Mouse (Mus musculus) kidney, embryonic 15.5 days (tissue): ENCODE measurements at regions not wholly inside any gene's neighbourhood (a gene's known extent, or its start where the extent isn't known, plus 50 kb on each side); places are given as distances from the start of the nearest gene placed in this dataset.
A peak's percentile ranks its signal among the peaks of the same experiment; 100 is the strongest.

Experiments used
- ATAC-seq: fragments of 200-750 bp; cut with Nextera tagmentation; replicated peaks from 2 replicates; pipeline ENCODE4 v1.8.0; 2017; ENCODE audit warnings: moderate TSS enrichment; ENCODE audit not compliant: low FRiP score
- H3K27ac ChIP-seq: fragments of 300-500 bp; sonication (generic); 2 replicates; pipeline ENCODE4 v1.5.1; 2015; ENCODE audit warnings: mild to moderate bottlenecking, inconsistent platforms
- H3K27me3 ChIP-seq: fragments of 300-500 bp; sonication (generic); 2 replicates; pipeline ENCODE4 v1.6.1; 2015; ENCODE audit warnings: inconsistent platforms
- H3K36me3 ChIP-seq: fragments of 300-500 bp; sonication (generic); 2 replicates; pipeline ENCODE4 v1.6.1; 2015; ENCODE audit warnings: inconsistent platforms
- H3K4me1 ChIP-seq: fragments of 300-500 bp; sonication (generic); 2 replicates; pipeline ENCODE4 v1.6.1; 2015; ENCODE audit warnings: inconsistent platforms
- H3K4me2 ChIP-seq: fragments of 300-500 bp; sonication (generic); 2 replicates; pipeline ENCODE4 v1.6.1; 2015; ENCODE audit warnings: moderate library complexity, mild to moderate bottlenecking, inconsistent platforms
- H3K4me3 ChIP-seq: fragments of 300-500 bp; sonication (generic); replicated peaks from 2 replicates; pipeline ENCODE4 v1.5.1; 2015; ENCODE audit warnings: mild to moderate bottlenecking, inconsistent platforms
- H3K9ac ChIP-seq: fragments of 300-500 bp; sonication (generic); 2 replicates; pipeline ENCODE4 v1.6.1; 2015; ENCODE audit warnings: mild to moderate bottlenecking, inconsistent platforms
- H3K9me3 ChIP-seq: fragments of 300-500 bp; sonication (generic); replicated peaks from 2 replicates; pipeline ENCODE4 v1.6.1; 2016; ENCODE audit warnings: inconsistent platforms
- WGBS: fragments of 180-500 bp; shearing (Covaris S2); methylation state at CpG from one replicate; pipeline ENCODE4 v1.1.7; 2015; ENCODE audit warnings: mixed read lengths; 5-methylcytosine and 5-hydroxymethylcytosine counted together

DNA sequence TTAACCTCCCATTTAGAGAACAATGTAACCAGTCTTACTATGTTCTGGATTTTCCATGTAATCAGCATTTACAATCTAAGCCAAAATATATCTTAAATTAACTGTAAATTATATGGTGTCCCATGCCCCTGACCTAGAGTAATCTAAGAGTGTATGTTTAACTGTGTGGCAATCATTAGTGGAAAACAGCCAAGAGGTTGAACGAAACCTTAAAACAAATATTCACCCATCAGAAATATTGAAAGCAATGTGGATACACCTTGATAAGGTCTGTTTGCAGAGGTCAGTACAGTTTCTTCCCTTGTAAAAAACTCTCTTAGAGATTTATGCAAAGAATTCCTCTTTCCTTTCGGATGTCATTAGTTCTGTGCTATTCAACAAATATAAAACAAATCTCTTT, 134.7 kb upstream of the Ufl1 start:
- no peak overlapping the region for H3K27ac ChIP-seq
- 78% methylated on average over 2 of the region's 2 CpGs for WGBS
- H3K4me1 ChIP-seq = no peaks in the 10 kb centered on the region
- no peaks in the 10 kb centered on the region for H3K9me3 ChIP-seq
- no peaks in the 10 kb centered on the region for H3K36me3 ChIP-seq
- H3K4me3 ChIP-seq = no peak overlapping the region
- ATAC-seq = no peak
- H3K27me3 ChIP-seq = no peaks in the 10 kb centered on the region
- no peak overlapping the region for H3K9ac ChIP-seq
- no peak overlapping the region for H3K4me2 ChIP-seq

DNA sequence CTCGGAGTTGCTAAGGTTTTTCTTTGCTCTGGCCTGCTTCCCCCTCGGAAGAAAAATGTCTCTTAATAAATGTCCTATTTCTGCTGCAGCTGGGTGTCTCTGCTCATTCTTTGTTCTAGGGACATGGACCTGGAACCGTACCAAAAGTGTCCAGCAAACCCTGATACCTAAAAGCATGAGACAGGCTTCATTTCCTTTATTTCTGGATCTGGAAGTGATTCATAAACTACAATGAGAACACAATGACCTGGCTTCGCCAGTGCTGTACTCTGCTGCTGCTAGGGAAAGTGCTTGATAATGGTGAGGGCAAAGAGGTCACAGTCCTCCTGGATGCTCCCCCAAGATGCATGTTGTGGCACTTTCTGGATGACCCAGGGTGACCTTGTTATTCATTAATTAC, 128.8 kb upstream of the Ufl1 start:
- Histone ChIP-seq H3K36me3 (no peaks in the 10 kb centered on the region), H3K4me1 (peaks cover 4% of the 10 kb centered on the region; the same call in 1 of the 2 replicates), H3K4me2 (no peak overlapping the region), H3K27ac (no peak overlapping the region), H3K9me3 (no peaks in the 10 kb centered on the region), H3K9ac (no peak overlapping the region), H3K4me3 (no peak overlapping the region), H3K27me3 (no peaks in the 10 kb centered on the region)
- 63% methylated on average over 4 of the region's 4 CpGs for WGBS
- no peak for ATAC-seq

DNA sequence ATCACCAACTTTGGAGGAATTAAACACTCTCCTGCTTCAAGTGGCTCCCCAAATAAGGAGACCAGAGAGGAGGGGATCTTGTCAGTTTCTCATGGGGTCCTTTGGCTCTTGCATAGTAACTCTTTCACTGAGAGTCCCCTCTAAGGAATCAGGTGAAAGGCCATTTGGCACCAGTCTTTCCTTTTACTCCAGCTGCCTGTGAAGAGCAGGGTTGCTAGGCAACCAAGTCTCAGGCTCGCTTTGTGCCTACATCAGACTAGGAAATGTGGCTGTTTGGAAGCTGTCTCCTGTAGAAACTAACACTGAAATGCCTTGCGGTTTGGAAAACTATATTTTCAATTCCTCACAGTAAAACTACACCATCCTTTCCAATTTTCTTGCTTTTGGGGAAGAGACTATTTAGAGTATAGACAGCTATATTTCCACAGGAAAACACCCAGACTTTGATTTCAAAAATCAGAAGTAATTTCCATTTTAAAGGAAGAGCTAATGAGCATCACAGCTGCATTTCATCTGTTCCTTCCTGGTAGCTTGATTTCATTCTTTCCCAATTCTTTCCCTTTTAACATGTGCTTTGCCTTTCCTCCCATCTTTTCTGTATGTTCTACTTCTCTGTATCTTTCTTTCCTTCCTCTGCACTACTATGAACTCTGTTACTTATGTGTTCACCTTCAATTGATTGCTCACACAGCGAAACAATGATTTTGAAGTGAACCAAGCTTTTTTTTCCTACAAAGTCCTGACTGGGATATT, 127.3 kb upstream of the Ufl1 start:
- Histone ChIP-seq H3K9ac (no peak overlapping the region), H3K4me2 (no peak overlapping the region), H3K27me3 (no peaks in the 10 kb centered on the region), H3K4me3 (no peak overlapping the region), H3K27ac (no peak overlapping the region), H3K9me3 (no peaks in the 10 kb centered on the region), H3K4me1 (peaks cover 4% of the 10 kb centered on the region; the same call in 1 of the 2 replicates), H3K36me3 (no peaks in the 10 kb centered on the region)
- ATAC-seq = no peak; the same call in 1 of the 2 replicates
- WGBS = 23% methylated on average over 3 of the region's 3 CpGs

DNA sequence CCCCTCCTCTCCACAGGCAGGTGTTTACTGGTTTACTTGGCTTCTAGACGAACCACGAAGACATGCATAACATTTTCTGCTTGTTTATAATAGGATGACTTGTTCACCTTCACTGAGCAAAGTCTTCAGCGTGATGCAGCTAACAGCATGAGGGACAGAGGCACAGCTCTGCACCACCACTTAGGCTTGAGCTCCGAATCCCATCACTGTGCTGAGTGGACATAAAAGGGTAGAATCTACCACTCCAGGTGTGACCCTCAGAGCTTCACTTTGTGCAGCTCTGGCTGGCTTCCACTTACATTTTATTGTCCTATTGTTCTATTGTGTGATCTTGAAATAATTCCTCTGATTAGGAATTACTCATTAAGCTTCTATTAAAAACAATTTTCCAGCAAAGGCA, 126.2 kb upstream of the Ufl1 start:
- Histone ChIP-seq H3K4me3 (no peak overlapping the region), H3K27me3 (no peaks in the 10 kb centered on the region), H3K9ac (no peak overlapping the region), H3K36me3 (no peaks in the 10 kb centered on the region), H3K9me3 (no peaks in the 10 kb centered on the region), H3K4me1 (peaks cover 4% of the 10 kb centered on the region; the same call in 1 of the 2 replicates), H3K27ac (no peak overlapping the region), H3K4me2 (no peak overlapping the region)
- 44% methylated on average over 4 of the region's 4 CpGs for WGBS
- ATAC-seq = no peak

DNA sequence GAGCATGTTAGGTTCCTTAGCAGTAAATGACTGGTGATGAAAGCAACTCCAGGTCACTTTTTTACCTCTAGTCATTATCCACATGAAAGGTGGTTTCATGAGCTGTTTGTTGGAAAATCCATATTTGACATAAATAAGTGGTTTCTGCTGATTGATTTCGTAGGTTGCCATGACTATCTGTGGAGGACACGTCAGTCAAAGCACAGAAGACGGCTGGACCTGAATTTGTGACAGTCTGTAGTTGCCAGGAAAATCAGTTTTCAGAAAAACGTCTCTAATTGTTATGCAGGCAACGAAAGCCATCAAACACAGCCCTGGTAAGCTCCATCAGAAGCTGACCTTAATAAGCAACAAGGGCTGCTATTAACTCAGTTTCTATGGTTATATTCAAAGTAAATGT, 107.9 kb upstream of the Ufl1 start:
- Histone ChIP-seq H3K4me2 (no peak overlapping the region), H3K4me3 (no peak overlapping the region), H3K27ac (no peak overlapping the region), H3K9ac (no peak overlapping the region), H3K4me1 (no peaks in the 10 kb centered on the region), H3K27me3 (no peaks in the 10 kb centered on the region), H3K36me3 (no peaks in the 10 kb centered on the region), H3K9me3 (no peaks in the 10 kb centered on the region)
- 80% methylated on average over 5 of the region's 5 CpGs for whole genome bisulfite sequencing
- ATAC-seq = no peak

DNA sequence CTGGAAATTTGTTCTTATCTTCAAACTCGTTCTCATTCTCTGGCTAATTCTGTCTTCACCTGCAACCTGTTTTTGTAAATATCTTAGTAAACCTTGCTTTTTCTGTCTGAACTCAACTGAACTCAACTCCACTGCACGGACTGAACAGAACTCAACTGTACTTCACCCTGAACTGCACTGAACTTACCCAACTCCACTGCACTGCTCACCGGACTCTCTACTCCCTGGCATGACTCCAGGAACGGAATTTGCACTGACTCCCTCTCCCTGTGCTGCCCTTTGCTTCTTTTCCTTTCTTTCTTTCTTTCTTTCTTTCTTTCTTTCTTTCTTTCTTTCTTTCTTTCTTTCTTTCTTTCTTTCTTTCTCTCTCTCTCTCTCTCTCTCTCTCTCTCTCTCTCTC, 90.4 kb upstream of the Ufl1 start:
- Histone ChIP-seq H3K9me3 (no peaks in the 10 kb centered on the region), H3K9ac (no peak overlapping the region), H3K4me1 (no peaks in the 10 kb centered on the region), H3K36me3 (no peaks in the 10 kb centered on the region), H3K4me3 (no peak overlapping the region), H3K27ac (no peak overlapping the region), H3K4me2 (no peak overlapping the region), H3K27me3 (no peaks in the 10 kb centered on the region)
- 63% methylated on average over 4 of the region's 4 CpGs for WGBS
- ATAC-seq = no peak

DNA sequence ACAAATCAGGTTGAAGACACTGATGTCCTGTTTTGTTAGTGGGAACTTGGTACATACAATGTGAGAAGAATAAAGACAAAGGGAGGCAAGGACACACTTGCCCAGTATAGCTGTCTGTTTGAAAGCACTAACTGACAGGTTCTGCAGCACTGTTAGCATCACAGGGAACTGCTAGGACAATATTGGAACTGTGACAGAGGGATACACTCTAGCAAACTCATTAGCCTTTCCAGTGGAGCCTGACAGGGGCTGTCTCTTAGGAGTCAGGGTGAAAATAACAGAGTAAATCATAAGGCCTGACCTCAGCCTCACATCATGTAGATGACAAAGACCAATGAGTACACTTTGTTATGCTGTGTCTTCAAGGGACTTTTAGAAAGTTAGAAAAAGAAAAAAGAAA, 82.8 kb upstream of the Ufl1 start:
- no peak overlapping the region for H3K4me2 ChIP-seq
- H3K36me3 ChIP-seq = no peaks in the 10 kb centered on the region
- no peaks in the 10 kb centered on the region for H3K9me3 ChIP-seq
- H3K4me1 ChIP-seq = no peaks in the 10 kb centered on the region
- no peak overlapping the region for H3K4me3 ChIP-seq
- no peaks in the 10 kb centered on the region for H3K27me3 ChIP-seq
- no peak overlapping the region for H3K27ac ChIP-seq
- no peak overlapping the region for H3K9ac ChIP-seq
- 0 out of 2 replicates have a peak, but pooled peaks have one; percentile 66 for ATAC-seq

DNA sequence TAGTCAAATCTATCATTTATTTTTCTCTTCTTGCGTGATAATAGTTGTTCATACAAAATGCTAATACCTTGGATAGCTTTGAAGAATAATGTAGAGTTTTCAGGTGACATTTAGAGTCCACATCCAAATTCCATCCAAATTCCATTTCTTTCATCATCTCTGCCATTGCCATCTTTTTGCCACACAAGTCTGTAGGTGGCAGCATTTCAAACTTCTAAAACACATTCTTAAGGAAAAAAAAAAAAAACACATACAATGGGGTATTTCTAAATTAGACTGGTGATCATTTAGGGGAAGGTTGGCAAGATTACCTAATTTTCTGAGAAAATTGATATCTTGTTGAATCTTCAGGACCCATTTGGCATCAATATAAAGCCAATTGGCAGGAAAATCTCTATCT, 56.0 kb upstream of the Ufl1 start:
- ATAC-seq = no peak
- Histone ChIP-seq H3K9me3 (no peaks in the 10 kb centered on the region), H3K4me1 (no peaks in the 10 kb centered on the region), H3K27ac (no peak overlapping the region), H3K36me3 (no peaks in the 10 kb centered on the region), H3K9ac (no peak overlapping the region), H3K27me3 (no peaks in the 10 kb centered on the region), H3K4me2 (no peak overlapping the region), H3K4me3 (no peak overlapping the region)
- WGBS = 72% methylated on average over 1 of the region's 1 CpGs
